Mouse (Mus musculus): ENCODE results near the gene Krtap5-4. TPM values are rescaled to one million over a fixed set of nuclear protein-coding genes. Genes with fewer than 3 reads are reported as not detected.
A peak's percentile ranks its signal among the peaks of the same experiment; 100 is the strongest.
"Not testable (repeated sequence)": the region's sequence is repeated elsewhere in the genome, so short reads cannot be mapped to it uniquely, and the experiment has no call there.

Gene Krtap5-4
- total RNA-seq (2018; cell fraction: chromatin; rRNA removed), result not detected
- total RNA-seq (2018; cell fraction: cytosol; rRNA removed), result not detected
- not detected for total RNA-seq (2018; cell fraction: nucleus; rRNA removed)
- not detected in 3 replicates for polyA plus RNA-seq (2018)

DNA sequence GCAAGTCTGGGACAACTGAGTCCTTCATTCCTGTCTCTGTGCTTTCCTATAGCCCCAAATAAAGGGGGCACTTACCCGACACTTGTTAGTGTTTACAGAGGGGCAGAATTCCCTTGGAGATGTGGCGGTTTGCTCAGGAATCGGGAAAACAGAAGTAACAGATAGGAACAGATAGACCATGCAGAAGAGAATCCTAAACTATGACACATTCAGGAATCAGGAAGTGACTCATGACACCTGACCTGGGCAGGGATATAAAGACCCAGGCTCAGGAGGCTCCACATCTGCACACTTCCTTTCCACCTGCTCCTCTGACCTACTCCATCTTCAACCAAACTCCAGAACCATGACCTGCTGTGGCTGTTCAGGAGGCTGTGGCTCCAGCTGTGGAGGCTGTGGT lies at the start of gene Krtap5-4:
Gene Krtap5-4, plus strand, starts transcription at position 301 of the 400 bp plus-strand sequence.
- Histone ChIP-seq H3K79me2 (ENCODE audit: inconsistent target) (no peaks in the 10 kb centered on the region), H3K36me3 (ENCODE audit: inconsistent target) (no peaks in the 10 kb centered on the region), H3K4me3 (ENCODE audit: inconsistent target) (no peak within 1 kb of the TSS), H3K27ac (no peak within 1 kb of the TSS)
- WGBS (ENCODE audit: missing documents), result 41% methylated on average over 3 of the region's 3 CpGs

DNA sequence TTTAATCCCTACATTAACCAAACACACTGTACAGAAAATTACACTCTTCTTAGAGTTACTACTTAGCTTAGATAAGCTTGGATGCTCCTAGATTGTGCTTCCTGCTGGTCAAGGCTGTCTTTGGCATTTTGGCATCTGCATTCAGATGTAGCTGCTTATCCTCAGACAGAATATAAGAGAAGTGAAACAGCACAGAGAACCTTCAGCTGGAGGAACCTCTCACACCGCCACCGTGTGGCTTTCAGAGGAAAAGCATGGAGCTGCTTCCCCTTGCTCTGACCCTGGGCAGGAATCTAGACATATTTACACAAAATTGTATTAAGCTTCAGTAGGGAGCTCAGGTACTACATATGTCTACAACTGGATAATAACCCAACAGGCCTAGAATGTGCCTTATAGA lies 47.8 kb upstream of the Krtap5-4 start:
- no peaks in the 10 kb centered on the region for H3K36me3 ChIP-seq (ENCODE audit: inconsistent target)
- no peaks in the 10 kb centered on the region for H3K79me2 ChIP-seq (ENCODE audit: inconsistent target)
- H3K27ac ChIP-seq, result no peak overlapping the region
- no peak overlapping the region for H3K4me3 ChIP-seq (ENCODE audit: inconsistent target)
- WGBS (ENCODE audit: missing documents), result 4% methylated on average over 2 of the region's 2 CpGs

DNA sequence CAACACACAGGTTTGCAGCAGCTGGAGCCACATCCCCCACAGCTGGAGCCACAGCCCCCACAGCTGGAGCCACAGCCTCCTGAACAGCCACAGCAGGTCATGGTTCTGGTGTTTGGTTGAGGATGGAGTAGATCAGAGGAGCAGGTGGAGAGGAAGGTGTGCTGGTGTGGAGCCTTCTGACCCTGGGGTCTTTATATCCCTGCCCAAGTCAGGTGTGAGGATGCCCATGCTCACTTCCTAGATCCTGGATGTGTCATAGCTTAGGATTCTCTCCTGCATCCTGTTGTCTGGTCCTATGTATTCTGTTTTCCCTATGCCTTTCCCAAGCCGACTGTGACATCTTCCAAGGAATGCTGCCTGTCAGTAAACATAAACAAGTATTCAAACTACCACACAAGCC lies 45.1 kb upstream of the Krtap5-4 start, which contains the start of gene Gm2431:
Gene Gm2431, minus strand, starts transcription at position 101 of the 400 bp plus-strand sequence.
- not testable (repeated sequence) for H3K4me3 ChIP-seq (ENCODE audit: inconsistent target); H3K27ac ChIP-seq; H3K36me3 ChIP-seq (ENCODE audit: inconsistent target); H3K79me2 ChIP-seq (ENCODE audit: inconsistent target)
- 29% methylated on average over 1 of the region's 1 CpGs for WGBS (ENCODE audit: missing documents)

DNA sequence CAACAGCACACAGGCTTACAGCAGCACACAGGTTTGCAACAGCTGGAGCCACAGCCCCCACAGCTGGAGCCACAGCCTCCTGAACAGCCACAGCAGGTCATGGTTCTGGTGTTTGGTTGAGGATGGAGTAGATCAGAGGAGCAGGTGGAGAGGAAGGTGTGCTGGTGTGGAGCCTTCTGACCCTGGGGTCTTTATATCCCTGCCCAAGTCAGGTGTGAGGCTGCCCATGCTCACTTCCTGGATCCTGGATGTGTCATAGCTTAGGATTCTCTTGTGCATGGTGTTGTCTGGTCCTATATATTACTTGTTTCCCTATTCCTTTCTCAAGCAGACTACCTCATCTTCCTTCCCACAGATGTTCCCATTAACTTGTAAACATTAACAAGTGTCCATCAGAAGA lies 29.1 kb upstream of the Krtap5-4 start, which contains the start of gene Gm4559:
Gene Gm4559, minus strand, starts transcription at position 101 of the 400 bp plus-strand sequence.
- H3K4me3 ChIP-seq (ENCODE audit: inconsistent target); H3K27ac ChIP-seq; H3K79me2 ChIP-seq (ENCODE audit: inconsistent target); H3K36me3 ChIP-seq (ENCODE audit: inconsistent target): not testable (repeated sequence)

DNA sequence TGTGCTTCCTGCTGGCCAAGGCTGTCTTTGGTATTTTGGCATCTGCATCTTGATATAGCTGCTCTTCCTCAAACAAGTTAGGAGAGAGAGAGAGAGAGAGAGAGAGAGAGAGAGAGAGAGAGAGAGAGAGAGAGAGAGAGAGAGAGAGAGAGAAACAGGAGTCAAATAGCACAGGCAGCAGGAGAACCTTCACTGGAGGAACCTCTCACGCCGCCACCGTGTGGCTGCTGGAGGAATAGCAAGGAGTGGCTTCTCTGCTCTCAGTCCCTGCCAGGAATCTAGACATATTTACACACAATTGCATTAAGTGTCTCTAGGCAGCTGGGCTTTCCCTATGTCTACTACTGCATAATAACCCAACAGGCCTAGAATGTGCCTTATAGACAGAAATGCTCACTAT lies 25.2 kb upstream of the Krtap5-4 start:
- not testable (repeated sequence) for H3K27ac ChIP-seq; H3K79me2 ChIP-seq (ENCODE audit: inconsistent target); H3K4me3 ChIP-seq (ENCODE audit: inconsistent target); H3K36me3 ChIP-seq (ENCODE audit: inconsistent target)
- 0% methylated on average over 3 of the region's 3 CpGs for WGBS (ENCODE audit: missing documents)

DNA sequence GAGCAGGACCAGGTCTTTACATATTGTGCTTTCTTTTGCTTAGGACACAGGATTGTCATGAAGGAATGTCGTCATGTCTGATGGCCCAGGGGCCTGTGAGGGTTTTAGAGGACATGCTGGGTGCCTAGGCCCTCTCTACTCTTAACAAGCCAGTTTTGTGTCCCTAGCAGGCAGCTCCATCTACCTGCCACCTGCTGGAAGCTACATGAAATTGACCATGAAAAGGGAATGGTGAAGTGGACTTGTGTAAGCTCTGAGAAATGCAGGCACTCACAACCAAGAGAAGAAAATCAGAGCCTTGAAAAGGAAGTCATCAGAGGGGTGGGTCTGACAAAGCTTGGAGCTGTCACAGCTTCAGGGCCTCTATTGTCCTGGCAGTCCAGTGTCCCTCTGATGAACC lies 24.1 kb upstream of the Krtap5-4 start:
- not testable (repeated sequence) for H3K79me2 ChIP-seq (ENCODE audit: inconsistent target); H3K27ac ChIP-seq; H3K36me3 ChIP-seq (ENCODE audit: inconsistent target); H3K4me3 ChIP-seq (ENCODE audit: inconsistent target)
- WGBS (ENCODE audit: missing documents), result 100% methylated on average over 1 of the region's 1 CpGs

DNA sequence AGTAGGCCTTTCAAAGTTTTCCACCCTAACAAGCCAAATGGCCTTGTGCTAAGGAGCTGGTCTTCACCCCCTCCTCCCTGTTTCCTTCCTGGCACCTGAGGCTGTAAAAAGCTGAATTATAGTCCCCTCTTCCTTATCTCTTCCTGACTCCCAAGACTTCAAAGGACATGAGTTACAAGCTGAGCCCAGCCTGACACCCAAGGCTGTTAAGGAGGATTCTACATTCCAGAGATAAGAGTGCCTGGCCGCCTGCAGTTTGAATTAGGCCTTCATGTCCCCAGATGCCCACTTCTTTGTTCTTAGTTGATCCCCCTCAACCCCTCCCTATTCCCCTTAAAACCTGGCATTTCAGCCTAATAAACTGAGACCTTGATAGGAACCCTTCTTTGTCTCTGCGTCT lies 20.5 kb upstream of the Krtap5-4 start:
- H3K27ac ChIP-seq; H3K4me3 ChIP-seq (ENCODE audit: inconsistent target); H3K79me2 ChIP-seq (ENCODE audit: inconsistent target); H3K36me3 ChIP-seq (ENCODE audit: inconsistent target): not testable (repeated sequence)
- WGBS (ENCODE audit: missing documents), result 100% methylated on average over 1 of the region's 2 CpGs

DNA sequence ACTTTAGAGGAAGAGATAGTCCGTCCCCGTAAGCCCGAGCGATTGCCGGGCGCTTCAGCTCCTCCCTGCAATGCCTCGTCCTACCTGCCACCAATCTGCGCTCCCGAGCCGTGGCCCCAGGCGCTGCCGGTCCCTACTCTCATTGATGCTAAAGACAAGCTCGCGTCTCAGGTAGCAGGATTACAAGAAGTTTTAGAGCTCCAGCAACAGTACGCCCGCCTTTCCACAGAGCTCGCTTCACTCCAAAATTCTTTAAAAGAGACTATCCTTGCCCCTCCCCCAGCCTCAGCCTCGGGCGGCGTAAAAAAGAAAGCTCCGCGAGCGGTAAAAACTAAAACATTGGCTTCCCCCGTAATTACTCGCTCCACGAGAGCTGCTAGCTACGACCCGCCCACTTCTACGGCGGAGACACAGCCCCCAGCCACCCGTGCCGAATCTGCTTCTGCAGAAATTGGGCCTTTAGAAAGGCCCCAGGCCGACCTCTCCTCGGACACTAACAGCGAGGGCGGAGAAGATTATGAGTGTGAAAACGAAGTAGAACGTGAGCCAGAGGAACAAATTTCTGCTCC lies 19.2 kb upstream of the Krtap5-4 start:
- under 1% methylated on average over 37 of the region's 38 CpGs for WGBS (ENCODE audit: missing documents)
- peak overlapping the region; percentile 53 for H3K4me3 ChIP-seq (ENCODE audit: inconsistent target)
- H3K27ac ChIP-seq, result no peak overlapping the region
- no peaks in the 10 kb centered on the region for H3K79me2 ChIP-seq (ENCODE audit: inconsistent target)
- no peaks in the 10 kb centered on the region for H3K36me3 ChIP-seq (ENCODE audit: inconsistent target)

DNA sequence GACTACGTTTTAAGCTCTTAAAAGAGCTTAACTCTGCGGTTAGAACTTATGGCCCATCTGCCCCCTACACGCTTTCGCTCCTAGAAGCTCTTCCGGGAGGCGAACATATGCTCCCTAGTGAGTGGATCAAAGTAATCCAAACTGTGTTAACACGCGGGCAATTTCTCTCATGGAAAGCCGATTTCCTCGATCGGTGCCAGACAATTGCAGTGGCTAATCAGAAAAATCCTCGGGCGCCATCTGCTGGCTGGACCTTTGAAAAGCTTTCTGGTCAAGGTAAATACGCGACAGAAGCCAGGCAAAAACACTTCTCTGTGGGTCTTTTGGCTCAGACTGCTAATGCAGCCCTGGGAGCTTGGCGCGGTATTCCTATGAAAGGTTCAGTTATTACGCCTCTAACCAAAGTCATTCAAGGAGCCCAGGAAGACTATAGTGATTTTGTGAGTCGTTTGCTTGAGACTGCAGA lies 18.7 kb upstream of the Krtap5-4 start:
- under 1% methylated on average over 19 of the region's 19 CpGs for WGBS (ENCODE audit: missing documents)
- Histone ChIP-seq H3K27ac (no peak overlapping the region), H3K4me3 (ENCODE audit: inconsistent target) (peak overlapping the region; percentile 53), H3K36me3 (ENCODE audit: inconsistent target) (no peaks in the 10 kb centered on the region), H3K79me2 (ENCODE audit: inconsistent target) (no peaks in the 10 kb centered on the region)

DNA sequence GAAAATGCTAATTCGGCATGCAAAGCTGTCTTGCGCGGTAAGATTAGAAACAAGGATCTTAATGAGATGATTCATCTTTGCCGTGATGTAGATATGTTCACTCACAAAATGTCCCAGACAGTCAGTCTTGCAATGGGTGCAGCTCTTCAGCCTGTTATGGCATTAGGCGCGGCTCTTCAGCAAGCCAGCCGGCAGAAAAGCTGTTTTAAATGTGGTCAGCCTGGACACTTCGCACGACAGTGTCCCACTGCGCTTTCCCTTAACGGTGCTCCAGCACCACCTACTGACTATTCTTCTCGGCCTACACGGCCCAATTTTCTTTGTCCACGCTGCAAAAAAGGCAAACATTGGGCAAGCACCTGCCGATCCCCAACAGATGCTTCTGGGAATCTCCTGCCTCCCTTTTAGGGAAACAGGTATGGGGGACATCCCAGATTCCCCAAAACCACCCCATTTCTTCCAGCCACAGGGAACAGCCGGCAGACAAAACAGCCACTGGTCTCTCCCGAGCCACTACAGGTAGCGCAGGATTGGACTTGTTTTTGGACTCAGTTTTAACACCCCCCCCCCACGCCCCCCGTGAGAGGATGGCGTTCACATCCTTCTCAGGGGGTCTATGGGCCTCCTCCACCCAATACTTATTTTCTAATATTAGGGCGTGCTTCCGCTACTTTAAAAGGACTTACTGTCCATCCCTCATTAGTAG lies 18.1 kb upstream of the Krtap5-4 start:
- Histone ChIP-seq H3K4me3 (ENCODE audit: inconsistent target) (no peak overlapping the region), H3K79me2 (ENCODE audit: inconsistent target) (no peaks in the 10 kb centered on the region), H3K36me3 (ENCODE audit: inconsistent target) (no peaks in the 10 kb centered on the region), H3K27ac (no peak overlapping the region)
- WGBS (ENCODE audit: missing documents), result 28% methylated on average over 23 of the region's 23 CpGs

DNA sequence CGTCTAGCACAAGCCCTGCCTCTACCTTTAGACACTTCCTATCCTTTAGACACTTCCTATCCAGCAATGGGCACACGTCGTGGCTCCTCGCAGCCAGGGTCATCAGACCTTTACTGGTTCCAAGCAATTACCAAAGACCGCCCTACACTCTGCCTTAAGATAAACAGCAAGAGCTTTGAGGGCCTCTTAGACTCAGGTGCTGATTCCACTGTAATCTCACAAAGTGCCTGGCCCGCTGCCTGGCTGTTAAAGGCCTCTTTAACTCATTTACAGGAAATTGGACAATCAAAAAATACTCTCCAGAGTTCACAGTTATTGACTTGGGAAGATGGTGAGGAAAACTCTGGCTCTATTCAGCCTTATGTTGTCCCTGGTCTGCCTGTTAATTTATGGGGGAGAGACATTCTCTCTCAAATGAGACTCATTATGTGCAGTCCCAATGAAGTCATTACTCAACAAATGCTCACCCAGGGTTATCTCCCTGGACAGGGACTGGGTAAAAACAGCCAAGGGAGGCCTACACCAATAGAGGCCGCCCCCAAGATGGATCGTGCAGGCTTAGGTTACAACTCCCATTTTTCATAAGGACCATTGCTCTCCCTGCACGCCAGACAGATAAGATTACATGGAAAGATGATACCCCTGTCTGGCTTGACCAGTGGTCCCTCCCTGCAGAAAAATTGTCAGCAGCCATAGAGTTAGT lies 17.3 kb upstream of the Krtap5-4 start:
- WGBS (ENCODE audit: missing documents), result 92% methylated on average over 9 of the region's 9 CpGs

DNA sequence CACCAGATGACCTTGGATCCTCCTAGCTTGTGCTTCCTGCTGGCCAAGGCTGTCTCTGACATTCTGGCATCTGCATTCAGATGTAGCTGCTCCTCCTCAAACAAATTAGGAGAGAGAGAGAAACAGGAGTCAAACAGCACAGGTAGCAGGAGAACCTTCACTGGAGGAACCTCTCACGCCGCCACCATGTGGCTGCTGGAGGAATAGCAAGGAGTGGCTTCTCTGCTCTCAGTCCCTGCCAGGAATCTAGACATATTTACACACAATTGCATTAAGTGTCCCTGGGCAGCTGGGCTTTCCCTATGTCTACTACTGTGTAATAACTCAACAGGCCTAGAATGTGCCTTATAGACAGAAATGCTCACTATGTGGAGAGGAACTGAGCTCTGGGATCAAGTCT lies 9.5 kb upstream of the Krtap5-4 start:
- H3K79me2 ChIP-seq (ENCODE audit: inconsistent target); H3K27ac ChIP-seq; H3K4me3 ChIP-seq (ENCODE audit: inconsistent target); H3K36me3 ChIP-seq (ENCODE audit: inconsistent target): not testable (repeated sequence)
- WGBS (ENCODE audit: missing documents), result no CpG with 5 or more reads among the region's 2 CpGs

More for the DNA sequence above, 17.3 kb upstream of the Krtap5-4 start:
- H3K4me3 ChIP-seq (ENCODE audit: inconsistent target); H3K36me3 ChIP-seq (ENCODE audit: inconsistent target); H3K27ac ChIP-seq; H3K79me2 ChIP-seq (ENCODE audit: inconsistent target): not testable (repeated sequence)

DNA sequence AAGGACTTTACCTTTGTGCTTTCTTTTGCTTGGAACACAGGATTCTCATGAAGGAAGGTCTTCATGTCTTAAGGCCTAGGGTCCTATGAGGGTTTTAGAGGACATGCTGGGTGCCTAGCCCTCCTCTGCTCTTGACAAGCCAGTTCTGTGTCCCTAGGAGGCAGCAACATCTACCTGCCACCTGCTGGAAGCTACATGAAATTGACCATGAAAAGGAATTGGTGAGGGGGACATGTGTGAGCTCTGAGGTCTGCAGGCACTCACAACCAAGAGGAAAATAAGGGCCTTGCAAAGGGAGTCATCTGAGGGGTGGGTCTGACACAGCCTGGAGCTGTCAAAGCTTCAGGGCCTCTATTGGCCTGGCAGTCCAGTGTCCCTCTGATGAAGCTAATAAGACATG lies 7.9 kb upstream of the Krtap5-4 start:
- H3K36me3 ChIP-seq (ENCODE audit: inconsistent target), result no peaks in the 10 kb centered on the region
- no peaks in the 10 kb centered on the region for H3K79me2 ChIP-seq (ENCODE audit: inconsistent target)
- H3K4me3 ChIP-seq (ENCODE audit: inconsistent target), result no peak overlapping the region
- no peak overlapping the region for H3K27ac ChIP-seq

DNA sequence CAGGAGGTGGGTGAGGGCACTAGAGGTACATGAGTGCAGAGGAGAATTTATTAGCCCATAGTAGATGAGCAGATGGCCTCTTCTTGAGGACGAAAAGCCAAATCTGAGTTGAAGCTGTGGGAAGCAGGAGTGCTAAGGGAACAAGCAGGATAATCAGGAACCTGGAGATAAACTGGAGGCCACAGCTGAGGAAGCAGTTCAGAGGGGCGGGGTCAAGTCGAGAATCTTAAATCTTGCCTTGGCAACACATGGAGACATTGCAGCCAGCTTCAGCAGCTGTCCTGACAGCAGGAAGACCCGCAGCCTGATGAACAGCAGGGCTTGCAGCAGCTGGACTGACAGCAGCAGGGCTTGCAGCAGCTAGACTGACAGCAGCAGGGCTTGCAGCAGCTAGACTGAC lies 7.2 kb upstream of the Krtap5-4 start:
- 37% methylated on average over 4 of the region's 4 CpGs for WGBS (ENCODE audit: missing documents)
- H3K36me3 ChIP-seq (ENCODE audit: inconsistent target); H3K27ac ChIP-seq: not testable (repeated sequence)

DNA sequence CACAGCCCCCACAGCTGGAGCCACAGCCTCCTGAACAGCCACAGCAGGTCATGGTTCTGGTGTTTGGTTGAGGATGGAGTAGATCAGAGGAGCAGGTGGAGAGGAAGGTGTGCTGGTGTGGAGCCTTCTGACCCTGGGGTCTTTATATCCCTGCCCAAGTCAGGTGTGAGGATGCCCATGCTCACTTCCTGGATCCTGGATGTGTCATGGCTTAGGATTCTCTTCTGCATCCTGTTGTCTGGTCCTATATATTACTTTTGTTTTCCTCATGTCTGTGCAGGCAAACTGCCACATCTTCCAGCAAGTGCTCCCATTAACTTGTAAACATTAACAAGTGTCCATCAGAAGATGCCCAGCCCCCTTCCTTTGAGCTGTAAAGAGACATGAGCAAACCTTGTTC lies 6.3 kb upstream of the Krtap5-4 start, which contains the start of gene Krtap5-1:
Gene Krtap5-1, minus strand, starts transcription at position 101 of the 400 bp plus-strand sequence.
- H3K36me3 ChIP-seq (ENCODE audit: inconsistent target); H3K4me3 ChIP-seq (ENCODE audit: inconsistent target); H3K79me2 ChIP-seq (ENCODE audit: inconsistent target); H3K27ac ChIP-seq: not testable (repeated sequence)

More for the DNA sequence above, 7.2 kb upstream of the Krtap5-4 start:
- not testable (repeated sequence) for H3K79me2 ChIP-seq (ENCODE audit: inconsistent target); H3K4me3 ChIP-seq (ENCODE audit: inconsistent target)
